Mouse (Mus musculus): ENCODE data around the gene Scarf1.

GRCm38 (mm10) chr11:75575560-75576123 lies 62.3 kb downstream of the Scarf1 start:
- TF ChIP-seq POLR2A (IDR thresholded peaks at IDR 0.05; ENCODE audit: borderline replicate concordance, extremely low read depth, insufficient read depth, insufficient read length, poor library complexity, severe bottlenecking) (no peak), CTCF (IDR thresholded peaks at IDR 0.05; ENCODE audit: borderline replicate concordance, extremely low read depth, insufficient read depth, insufficient read length) (no peak)

Data from brain, embryonic 14.5 days (tissue).